Mouse (Mus musculus) liver, postnatal 0 days (tissue): ENCODE results near the gene D130052B06Rik. TPM values are rescaled to one million over a fixed set of nuclear protein-coding genes. Genes with fewer than 3 reads are reported as not detected.

Source experiments
- ATAC-seq: fragments of 200-750 bp; cut with Nextera tagmentation; 2 replicates; pipeline ENCODE4 v1.8.0; 2017; ENCODE audit warnings: mild to moderate bottlenecking, moderate library complexity
- DNase-seq: peaks from one replicate; pipeline ENCODE4 v3.0.0-alpha.2; 2016
- H3K27ac ChIP-seq: fragments of 300-500 bp; sonication (generic); 2 replicates; pipeline ENCODE4 v1.5.1; 2014; ENCODE audit warnings: antibody characterized with exemption, moderate library complexity, mild to moderate bottlenecking, low read depth
- H3K27me3 ChIP-seq: fragments of 300-500 bp; sonication (generic); 2 replicates; pipeline ENCODE4 v1.6.1; 2014; ENCODE audit warnings: low read length, control low read depth, mixed read lengths; ENCODE audit not compliant: insufficient read depth
- H3K36me3 ChIP-seq: fragments of 300-500 bp; sonication (generic); replicated peaks from 2 replicates; pipeline ENCODE4 v1.6.1; 2014; ENCODE audit warnings: mild to moderate bottlenecking, control low read depth, low read length, moderate library complexity, mixed read lengths; ENCODE audit not compliant: insufficient read depth
- H3K4me1 ChIP-seq: fragments of 300-500 bp; sonication (generic); 2 replicates; pipeline ENCODE4 v1.6.1; 2014; ENCODE audit warnings: antibody characterized with exemption, mild to moderate bottlenecking, control low read depth; ENCODE audit not compliant: insufficient read depth
- H3K4me2 ChIP-seq: fragments of 300-500 bp; sonication (generic); 2 replicates; pipeline ENCODE4 v1.6.1; 2014; ENCODE audit warnings: low read depth, mild to moderate bottlenecking, low read length, moderate library complexity, mixed read lengths
- H3K4me3 ChIP-seq: fragments of 300-500 bp; sonication (generic); 2 replicates; pipeline ENCODE4 v1.5.1; 2014; ENCODE audit warnings: low read depth, low read length
- H3K9ac ChIP-seq: fragments of 300-500 bp; sonication (generic); replicated peaks from 2 replicates; pipeline ENCODE4 v1.6.1; 2014; ENCODE audit warnings: mild to moderate bottlenecking, moderate library complexity
- H3K9me3 ChIP-seq: fragments of 300-500 bp; sonication (generic); 2 replicates; pipeline ENCODE4 v1.6.1; 2016; ENCODE audit warnings: mild to moderate bottlenecking, control low read depth, low read length, mixed read lengths
- CTCF ChIP-seq: sonication (generic); IDR thresholded peaks from 2 replicates; pipeline ENCODE4 v1.5.1; 2016; ENCODE audit warnings: antibody characterized with exemption, low read depth
- EP300 ChIP-seq: IDR thresholded peaks from 2 replicates; pipeline ENCODE4 v1.6.1; 2016; ENCODE audit warnings: antibody characterized with exemption, low read depth, mild to moderate bottlenecking
- WGBS: fragments of 180-500 bp; shearing (Covaris S2); extraction: QIAGEN DNeasy Blood & Tissue Kit; methylation state at CpG from one replicate; pipeline ENCODE4 v1.1.7; 2014; ENCODE audit not compliant: insufficient replicate concordance; 5-methylcytosine and 5-hydroxymethylcytosine counted together
- polyA plus RNA-seq: library from polyadenylated mRNA; unstranded; fragments of >200 nt; fragmentation: Nextera tagmentation; extraction: Ambion mirVana; gene quantifications from 2 replicates; pipeline ENCODE4 v1.2.1, GENCODE M21; 2015

The D130052B06Rik gene
- polyA plus RNA-seq, 1 experiment from 2014 or later, result not detected

- no peak overlapping the region for H3K4me3 ChIP-seq
- TF ChIP-seq EP300 (no peak), CTCF (no peak)
- no peak overlapping the region for H3K9ac ChIP-seq
- no peaks in the 10 kb centered on the region for H3K4me1 ChIP-seq
- DNase-seq (no peak), ATAC-seq (no peak)
- no peaks in the 10 kb centered on the region for H3K9me3 ChIP-seq
- H3K27me3 ChIP-seq, result no peaks in the 10 kb centered on the region
- H3K27ac ChIP-seq, result no peak overlapping the region
- H3K36me3 ChIP-seq, result no peaks in the 10 kb centered on the region
- WGBS, result 68% methylated on average over 7 of the region's 7 CpGs
- no peak overlapping the region for H3K4me2 ChIP-seq
These were observed 56.9 kb downstream of the D130052B06Rik start for GRCm38 (mm10) chr11:33655861-33656593.

- ATAC-seq (no peak), DNase-seq (no peak)
- 53% methylated on average over 13 of the region's 13 CpGs for WGBS
- Histone ChIP-seq H3K4me3 (no peak overlapping the region), H3K4me2 (no peak overlapping the region), H3K27me3 (no peaks in the 10 kb centered on the region), H3K27ac (no peak overlapping the region), H3K9me3 (no peaks in the 10 kb centered on the region), H3K4me1 (no peaks in the 10 kb centered on the region), H3K36me3 (no peaks in the 10 kb centered on the region), H3K9ac (no peak overlapping the region)
- TF ChIP-seq CTCF (no peak), EP300 (no peak)
These were observed 61.2 kb downstream of the D130052B06Rik start for GRCm38 (mm10) chr11:33660016-33660913.

GRCm38 (mm10) chr11:33663599-33663998, 64.5 kb downstream of the D130052B06Rik start:
- Histone ChIP-seq H3K4me2 (no peak overlapping the region), H3K9ac (no peak overlapping the region), H3K4me1 (no peaks in the 10 kb centered on the region), H3K4me3 (no peak overlapping the region), H3K27me3 (no peaks in the 10 kb centered on the region), H3K27ac (no peak overlapping the region), H3K36me3 (no peaks in the 10 kb centered on the region), H3K9me3 (no peaks in the 10 kb centered on the region)
- DNase-seq (no peak), ATAC-seq (no peak)
- 58% methylated on average over 2 of the region's 2 CpGs for WGBS
- TF ChIP-seq CTCF (no peak), EP300 (no peak)

- Histone ChIP-seq H3K36me3 (no peaks in the 10 kb centered on the region), H3K4me1 (no peaks in the 10 kb centered on the region), H3K4me2 (no peak overlapping the region), H3K27me3 (no peaks in the 10 kb centered on the region), H3K9me3 (no peaks in the 10 kb centered on the region), H3K27ac (no peak overlapping the region), H3K4me3 (no peak overlapping the region), H3K9ac (no peak overlapping the region)
- 59% methylated on average over 6 of the region's 6 CpGs for WGBS
- no peak for DNase-seq
- TF ChIP-seq CTCF (no peak), EP300 (no peak)
- ATAC-seq, result no peak
These were observed 69.3 kb downstream of the D130052B06Rik start for GRCm38 (mm10) chr11:33668376-33668775.

GRCm38 (mm10) chr11:33670105-33670965, 71.2 kb downstream of the D130052B06Rik start:
- no peaks in the 10 kb centered on the region for H3K9me3 ChIP-seq
- no peaks in the 10 kb centered on the region for H3K27me3 ChIP-seq
- no peaks in the 10 kb centered on the region for H3K36me3 ChIP-seq
- no peak for TF ChIP-seq CTCF
- no peak for TF ChIP-seq EP300
- ATAC-seq (no peak), DNase-seq (no peak)
- H3K4me3 ChIP-seq, result no peak overlapping the region
- no peak overlapping the region for H3K27ac ChIP-seq
- H3K9ac ChIP-seq, result no peak overlapping the region
- H3K4me2 ChIP-seq, result no peak overlapping the region
- H3K4me1 ChIP-seq, result no peaks in the 10 kb centered on the region
- 81% methylated on average over 10 of the region's 10 CpGs for WGBS

Other genes starting within 250 kb of the D130052B06Rik start
- gene Ranbp17, start 85.6 kb upstream of the D130052B06Rik start, polyA plus RNA-seq, result 1.1 and 1.2 TPM in 2 replicates
- gene Gabrp, start 20.3 kb upstream of the D130052B06Rik start, polyA plus RNA-seq, result 0.05 TPM in 1 of 2 replicates, not detected in the other